Mouse (Mus musculus) erythroblast, embryonic 14.5 days (primary cell): ENCODE results near the gene Sptb. TPM values are rescaled to one million over a fixed set of nuclear protein-coding genes. Genes with fewer than 3 reads are reported as not detected.

Source experiments
- H3K27me3 ChIP-seq: 2 replicates; pipeline ENCODE4 v1.6.1; 2012; ENCODE audit warnings: inconsistent platforms; ENCODE audit not compliant: control insufficient read depth
- H3K36me3 ChIP-seq: 2 replicates; pipeline ENCODE4 v1.6.1; 2012; ENCODE audit warnings: mild to moderate bottlenecking, inconsistent platforms; ENCODE audit not compliant: control insufficient read depth
- H3K4me1 ChIP-seq: 2 replicates; pipeline ENCODE4 v1.6.1; 2012; ENCODE audit warnings: inconsistent platforms; ENCODE audit not compliant: control insufficient read depth
- H3K4me3 ChIP-seq: replicated peaks from 2 replicates; pipeline ENCODE3; 2012; ENCODE audit warnings: moderate library complexity, mild to moderate bottlenecking, inconsistent platforms
- H3K9me3 ChIP-seq: 2 replicates; pipeline ENCODE4 v1.6.1; 2012; ENCODE audit warnings: low read length, inconsistent platforms, mixed read lengths; ENCODE audit not compliant: control insufficient read depth
- GATA1 ChIP-seq: IDR thresholded peaks from 2 replicates; pipeline ENCODE4 v1.6.1; 2012; ENCODE audit warnings: low read length, inconsistent platforms, mixed read lengths
- TAL1 ChIP-seq: IDR thresholded peaks from 3 replicates; pipeline ENCODE4 v1.6.1; 2012; ENCODE audit warnings: low read length, inconsistent platforms, mixed read lengths
- polyA plus RNA-seq: library from polyadenylated mRNA; stranded (reverse); fragments of >175 nt; gene quantifications from 2 replicates; pipeline ENCODE4 v1.2.3, GENCODE M21; 2012

Gene Sptb
- polyA plus RNA-seq, 1 experiment = 204 TPM

- Histone ChIP-seq H3K36me3 (peaks cover 93% of the 10 kb centered on the region), H3K27me3 (no peaks in the 10 kb centered on the region), H3K4me3 (peak overlapping the region; percentile 27), H3K4me1 (peaks cover 98% of the 10 kb centered on the region), H3K9me3 (no peaks in the 10 kb centered on the region)
- TF ChIP-seq TAL1 = no peak
- no peak for TF ChIP-seq GATA1
These were observed 33.3 kb downstream of the Sptb start for GRCm38 (mm10) chr12:76677068-76677467.

- no peak for TF ChIP-seq TAL1
- TF ChIP-seq GATA1 = no peak
- peak overlapping the region; percentile 55 for H3K4me3 ChIP-seq
These were observed 33.9 kb downstream of the Sptb start for GRCm38 (mm10) chr12:76676477-76676876.

GRCm38 (mm10) chr12:76675364-76675763 is 35.0 kb downstream of the Sptb start:
- no peaks in the 10 kb centered on the region for H3K9me3 ChIP-seq
- peaks cover 98% of the 10 kb centered on the region for H3K4me1 ChIP-seq
- peak overlapping the region; percentile 55 for H3K4me3 ChIP-seq
- H3K27me3 ChIP-seq = no peaks in the 10 kb centered on the region
- TF ChIP-seq TAL1 = no peak
- peak; percentile 22; the same call in 1 of the 2 replicates for TF ChIP-seq GATA1
- peaks cover 93% of the 10 kb centered on the region for H3K36me3 ChIP-seq

More at GRCm38 (mm10) chr12:76676477-76676876, 33.9 kb downstream of the Sptb start:
- Histone ChIP-seq H3K36me3 (peaks cover 93% of the 10 kb centered on the region), H3K9me3 (no peaks in the 10 kb centered on the region), H3K27me3 (no peaks in the 10 kb centered on the region), H3K4me1 (peaks cover 98% of the 10 kb centered on the region)

- H3K9me3 ChIP-seq = no peaks in the 10 kb centered on the region
- H3K4me1 ChIP-seq = peaks cover 98% of the 10 kb centered on the region
- TF ChIP-seq TAL1 = peak; percentile 93
- TF ChIP-seq GATA1 = peak; percentile 97
- H3K4me3 ChIP-seq = peak overlapping the region; percentile 55
- H3K27me3 ChIP-seq = no peaks in the 10 kb centered on the region
- peaks cover 93% of the 10 kb centered on the region for H3K36me3 ChIP-seq
These were observed 36.5 kb downstream of the Sptb start for GRCm38 (mm10) chr12:76673794-76674222.

- H3K9me3 ChIP-seq = peaks cover 3% of the 10 kb centered on the region
- H3K4me1 ChIP-seq = peaks cover 99% of the 10 kb centered on the region
- TF ChIP-seq GATA1 = no peak
- no peak for TF ChIP-seq TAL1
- peaks cover 94% of the 10 kb centered on the region for H3K36me3 ChIP-seq
- H3K4me3 ChIP-seq = peak overlapping the region; percentile 50
- no peaks in the 10 kb centered on the region for H3K27me3 ChIP-seq
These were observed 38.3 kb downstream of the Sptb start for GRCm38 (mm10) chr12:76672008-76672407.

- peak overlapping the region; percentile 50 for H3K4me3 ChIP-seq
- H3K27me3 ChIP-seq = no peaks in the 10 kb centered on the region
- peak; percentile 98 for TF ChIP-seq GATA1
- peak; percentile 93 for TF ChIP-seq TAL1
- peaks cover 94% of the 10 kb centered on the region for H3K36me3 ChIP-seq
- H3K9me3 ChIP-seq = peaks cover 3% of the 10 kb centered on the region
- H3K4me1 ChIP-seq = peaks cover 97% of the 10 kb centered on the region
These were observed 39.7 kb downstream of the Sptb start for GRCm38 (mm10) chr12:76670533-76671086.

- Histone ChIP-seq H3K4me3 (peak overlapping the region; percentile 50), H3K36me3 (peaks cover 94% of the 10 kb centered on the region), H3K4me1 (peaks cover 97% of the 10 kb centered on the region), H3K27me3 (no peaks in the 10 kb centered on the region), H3K9me3 (peaks cover 3% of the 10 kb centered on the region)
- TF ChIP-seq TAL1 = no peak
- TF ChIP-seq GATA1 = no peak
These were observed 40.3 kb downstream of the Sptb start for GRCm38 (mm10) chr12:76669956-76670530.

- Histone ChIP-seq H3K4me3 (peak overlapping the region; percentile 23), H3K36me3 (peaks cover 98% of the 10 kb centered on the region)
These were observed 41.5 kb downstream of the Sptb start for GRCm38 (mm10) chr12:76668654-76669419.

GRCm38 (mm10) chr12:76651788-76652345 is 58.5 kb downstream of the Sptb start:
- Histone ChIP-seq H3K4me3 (no peak overlapping the region), H3K4me1 (peaks cover 69% of the 10 kb centered on the region), H3K27me3 (peaks cover 2% of the 10 kb centered on the region; the same call in 1 of the 2 replicates), H3K9me3 (peaks cover 16% of the 10 kb centered on the region), H3K36me3 (peaks cover 75% of the 10 kb centered on the region)
- TF ChIP-seq TAL1 = no peak
- TF ChIP-seq GATA1 = no peak

More at GRCm38 (mm10) chr12:76668654-76669419, 41.5 kb downstream of the Sptb start:
- Histone ChIP-seq H3K4me1 (peaks cover 97% of the 10 kb centered on the region), H3K9me3 (peaks cover 3% of the 10 kb centered on the region), H3K27me3 (no peaks in the 10 kb centered on the region)
- no peak for TF ChIP-seq GATA1
- TF ChIP-seq TAL1 = no peak
